Mouse (Mus musculus) gastrocnemius, adult 8-10 months (tissue): ENCODE results near the gene Nlrc5. TPM values are rescaled to one million over a fixed set of nuclear protein-coding genes. Genes with fewer than 3 reads are reported as not detected.
"Not testable (repeated sequence)": the region's sequence is repeated elsewhere in the genome, so short reads cannot be mapped to it uniquely, and the experiment has no call there.

Source experiments
- DNase-seq, 2 experiments: peaks; one replicate each; pipeline ENCODE4 v3.0.0; 2022; ENCODE audit warnings: low spot score in 2 of 2
- total RNA-seq, 4 experiments: library from RNA; stranded (reverse); gene quantifications; 2 replicates each; pipeline ENCODE4 v1.2.4; 2022

Gene Nlrc5
- total RNA-seq, 4 experiments from 2014 or later = 0.44 to 1.1 (median 0.65) TPM

DNA sequence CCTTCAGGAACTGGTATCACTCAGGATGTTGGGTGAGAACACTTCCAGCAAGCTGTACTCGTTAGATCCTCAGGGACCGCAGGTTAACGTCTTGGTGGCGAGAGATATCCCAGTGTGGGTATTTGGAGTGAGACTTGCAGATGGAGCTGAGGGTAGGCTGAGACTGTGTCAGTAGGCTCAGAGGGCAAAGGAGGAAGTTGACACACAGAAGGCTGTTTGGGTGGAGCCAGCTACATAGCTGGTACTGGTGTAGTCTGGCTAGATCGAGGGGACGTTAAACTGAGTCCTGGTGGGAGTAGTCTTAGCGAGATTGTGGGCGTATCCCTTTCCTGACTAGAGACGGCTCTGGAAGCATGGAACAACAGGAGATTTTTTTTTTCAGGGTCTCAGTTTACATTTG, 16.1 kb upstream of the Nlrc5 start:
- DNase-seq = no peak

DNA sequence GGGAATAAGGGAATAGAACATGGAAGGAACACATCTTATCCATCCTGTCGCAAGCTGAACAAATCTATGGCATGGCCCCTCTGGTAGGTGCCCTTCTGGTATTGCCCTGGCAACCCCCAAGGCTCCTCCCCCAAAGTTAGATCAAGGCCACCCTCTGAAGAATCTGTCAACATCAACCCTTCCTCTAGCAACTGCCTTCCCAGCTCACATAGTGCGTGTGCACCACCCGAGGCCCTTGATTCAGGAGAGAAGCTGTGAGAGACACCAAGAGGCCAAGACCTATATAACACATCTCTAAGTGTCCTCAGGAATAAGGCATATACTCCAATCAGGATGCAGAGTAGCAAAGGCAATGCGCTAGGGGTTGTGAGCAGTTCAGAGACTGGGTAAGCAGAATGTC, 11.9 kb upstream of the Nlrc5 start:
- DNase-seq = no peak

DNA sequence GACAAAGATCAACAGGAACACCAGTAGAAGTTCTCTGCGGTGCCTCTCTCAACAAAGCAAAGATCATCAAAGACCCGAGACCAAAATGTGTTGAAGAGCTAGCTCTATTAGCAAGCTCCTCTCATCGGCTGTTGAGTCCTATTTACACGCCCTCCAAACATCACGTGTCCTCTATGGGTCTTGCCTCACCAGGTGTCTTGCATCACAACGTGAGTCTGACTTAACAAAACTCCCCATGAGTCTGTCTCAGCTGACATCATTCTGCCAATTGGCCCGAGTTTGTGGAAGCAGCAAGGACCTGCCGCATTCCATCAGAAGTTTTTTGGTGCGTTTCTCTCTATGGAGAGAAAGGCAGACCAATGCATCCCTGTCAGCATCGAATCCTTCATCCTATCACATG, 6.2 kb upstream of the Nlrc5 start:
- no peak for DNase-seq

DNA sequence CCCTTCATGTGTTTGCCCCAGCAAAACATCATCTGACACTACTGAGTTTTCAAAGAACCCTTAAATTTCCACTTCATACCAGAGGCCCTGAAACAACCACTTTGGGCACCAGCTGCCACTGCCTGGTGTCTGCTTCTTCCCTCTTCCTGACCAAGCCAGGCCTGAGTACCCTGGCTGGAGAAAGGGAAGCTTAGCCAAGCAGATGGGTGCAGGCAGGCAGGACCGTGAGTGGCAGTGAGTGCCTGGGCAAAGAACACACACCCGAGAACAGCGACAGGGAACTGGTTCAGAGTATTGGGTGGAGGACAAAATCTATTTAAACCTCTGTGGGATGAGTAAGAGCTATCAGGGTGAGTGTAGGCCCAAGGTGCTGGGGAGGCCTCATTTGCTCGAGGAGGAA, 5.7 kb upstream of the Nlrc5 start:
- DNase-seq = no peak

DNA sequence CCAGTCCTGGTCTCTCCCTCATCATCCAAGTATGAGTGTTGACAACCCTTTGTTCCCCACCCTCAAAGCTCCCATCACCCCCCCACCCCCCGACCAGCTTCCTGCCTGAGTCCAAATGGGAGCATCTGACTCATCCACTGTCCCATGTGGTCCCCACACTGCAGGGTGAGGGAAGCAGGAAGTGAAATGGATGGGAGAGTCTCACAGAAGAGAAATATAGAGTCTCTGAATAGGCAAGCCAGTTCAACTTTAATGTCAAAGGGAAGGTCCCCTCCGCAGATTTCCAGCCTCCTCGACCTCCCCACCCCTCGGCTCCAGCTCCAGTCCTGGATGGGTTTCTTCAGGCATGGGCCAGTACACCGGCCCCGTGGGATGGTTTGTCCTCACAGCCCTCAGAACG, 4.8 kb upstream of the Nlrc5 start:
- no peak for DNase-seq

DNA sequence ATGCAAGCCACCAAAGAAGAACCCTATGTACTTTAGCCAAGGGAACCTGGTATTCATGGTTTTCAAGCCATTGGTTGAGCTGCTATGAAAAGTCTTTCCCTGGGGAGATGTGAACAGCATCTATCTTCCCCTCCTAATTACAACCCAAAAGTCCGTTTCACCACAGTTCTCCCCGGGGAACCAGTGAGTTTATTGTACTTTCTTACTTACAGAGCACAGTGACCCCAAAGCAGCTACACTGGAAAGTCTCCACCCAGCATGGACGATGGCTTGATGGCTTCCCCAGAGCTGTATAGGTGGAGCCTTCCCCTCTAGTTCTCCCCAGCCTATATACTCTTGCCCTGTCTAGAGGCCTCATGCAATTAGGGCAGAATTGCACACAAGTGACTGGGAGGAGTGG, 1.9 kb upstream of the Nlrc5 start:
- no peak for DNase-seq

DNA sequence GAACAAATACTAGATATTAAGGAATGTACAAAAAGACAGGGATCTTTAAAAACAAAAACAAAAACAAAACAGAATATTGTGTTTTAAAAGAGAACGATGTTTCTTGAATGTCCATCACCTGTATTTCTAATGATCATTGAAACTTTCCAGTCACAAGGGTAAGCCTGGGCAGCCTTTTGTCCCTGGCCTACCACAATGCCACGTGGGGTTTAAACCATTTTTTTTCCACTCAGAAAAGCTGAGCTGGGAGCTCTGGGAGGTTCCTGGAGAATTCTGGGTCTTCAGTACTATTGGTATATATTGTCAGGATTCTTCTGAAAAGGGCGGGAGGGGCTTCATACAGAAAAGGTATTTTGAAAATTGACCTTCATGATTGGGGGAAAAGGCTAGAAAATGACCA, 802 bp downstream of the Nlrc5 start:
- no peak for DNase-seq

DNA sequence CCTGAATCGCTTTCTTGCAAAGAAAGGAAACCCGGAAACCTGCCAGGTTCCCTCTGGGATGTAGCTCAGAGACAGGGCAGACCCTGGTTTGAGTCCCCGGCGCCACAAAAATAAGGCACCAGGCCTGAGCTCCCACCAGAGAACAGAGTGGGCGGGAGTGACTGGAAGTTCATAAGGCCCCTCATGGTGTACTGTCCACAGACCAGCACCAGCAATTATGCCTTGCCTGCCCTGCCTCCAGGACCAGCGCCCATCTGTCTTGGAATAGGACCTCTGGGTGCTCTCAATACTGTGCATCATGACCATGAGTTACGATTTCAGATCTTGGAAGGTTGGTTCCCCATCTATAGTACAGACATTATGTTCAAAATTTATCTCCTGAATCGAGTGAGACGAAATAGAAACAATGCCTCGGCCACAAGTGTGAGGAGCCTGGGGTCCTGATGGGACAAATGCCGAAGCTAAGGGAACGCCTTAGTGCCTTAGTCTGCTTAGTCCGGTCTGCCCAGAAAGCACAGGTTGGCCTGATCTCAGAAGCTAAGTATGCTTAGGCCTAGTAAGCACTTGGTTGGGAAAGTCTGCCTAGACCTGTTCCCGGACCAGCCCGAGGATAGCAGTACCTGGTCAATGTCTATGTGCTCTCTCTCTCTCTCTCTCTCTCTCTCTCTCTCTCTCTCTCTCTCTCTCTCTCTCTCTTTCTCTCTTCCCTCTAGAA, 1.4 kb downstream of the Nlrc5 start:
- no peak for DNase-seq

DNA sequence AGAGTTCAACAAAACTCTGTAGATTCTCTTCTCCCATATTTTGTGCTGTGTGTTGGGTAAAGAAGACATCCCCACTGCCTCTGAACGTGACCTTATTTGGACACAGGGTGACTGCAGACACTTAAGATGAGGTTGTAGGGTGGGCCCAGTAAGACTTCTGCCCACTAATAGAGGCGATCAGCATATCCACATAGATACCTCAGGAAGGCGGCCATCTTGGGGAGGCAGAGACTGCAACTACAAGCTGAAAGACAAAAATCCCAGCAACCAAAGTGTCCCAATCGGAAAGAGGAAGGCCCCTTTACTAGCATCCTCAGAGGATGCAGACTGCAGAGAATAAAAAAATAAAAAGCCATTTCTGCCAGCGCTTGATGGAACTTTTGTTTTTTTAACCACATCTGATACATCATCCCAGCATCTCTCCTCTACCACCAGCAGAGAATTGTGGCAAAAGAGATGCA, 2.0 kb downstream of the Nlrc5 start:
- no peak for DNase-seq

DNA sequence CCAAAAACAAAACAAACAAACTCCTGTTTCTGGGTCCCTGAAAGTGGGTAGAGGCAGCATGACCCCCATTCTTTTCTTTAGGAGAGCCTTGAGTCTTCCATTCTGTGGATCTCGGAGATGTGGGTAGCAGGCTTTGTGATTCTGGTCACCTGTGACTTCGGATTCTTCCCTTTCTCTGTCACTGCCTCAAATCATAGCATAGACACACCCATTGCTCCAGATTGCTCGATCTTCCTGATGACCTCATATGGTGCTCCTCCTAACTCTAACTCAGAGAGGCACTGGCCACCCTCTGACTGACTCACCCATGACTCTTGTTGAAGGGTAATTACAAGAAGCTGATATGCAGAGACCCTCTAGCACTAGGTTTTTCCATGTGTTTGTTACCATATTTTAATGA, 2.7 kb downstream of the Nlrc5 start:
- DNase-seq = no peak

DNA sequence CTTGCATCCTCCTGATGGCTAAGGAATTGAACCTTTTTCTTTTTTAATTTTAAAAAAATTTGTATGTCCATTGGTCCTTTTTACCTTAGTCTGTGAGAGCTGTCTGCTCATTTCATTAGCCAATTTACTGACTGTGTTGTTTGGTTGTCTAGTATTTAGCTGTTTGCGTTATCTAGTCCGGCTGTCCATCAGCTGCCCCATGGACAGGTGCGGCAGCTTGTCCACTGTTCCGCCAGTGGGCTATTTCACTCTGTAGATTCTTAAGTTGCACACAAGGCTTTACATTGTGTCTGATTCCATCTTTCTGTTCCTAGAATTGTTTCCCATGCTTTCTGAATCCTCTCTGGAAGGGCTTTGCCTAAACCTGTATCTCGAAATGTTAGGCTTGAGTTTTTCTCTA, 4.5 kb downstream of the Nlrc5 start:
- DNase-seq = no peak

DNA sequence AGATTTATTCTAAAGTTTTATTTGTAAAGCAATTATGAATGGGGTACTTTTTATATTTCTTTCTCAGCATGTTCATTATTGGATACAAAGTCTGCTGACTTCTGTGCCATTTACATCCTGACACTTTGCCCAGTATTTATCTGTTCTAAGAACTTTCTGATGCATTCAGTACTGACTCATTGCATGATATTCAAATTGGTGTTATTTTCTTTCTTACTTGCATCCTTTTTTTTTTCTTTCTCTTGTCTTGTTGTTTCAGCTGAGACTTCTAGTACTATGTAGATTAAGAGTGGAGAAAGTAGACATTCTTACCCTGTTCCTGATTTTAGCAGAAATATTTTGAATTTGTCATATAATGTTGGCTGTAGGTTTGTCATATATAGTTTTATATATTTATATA, 5.5 kb downstream of the Nlrc5 start:
- DNase-seq = no peak

DNA sequence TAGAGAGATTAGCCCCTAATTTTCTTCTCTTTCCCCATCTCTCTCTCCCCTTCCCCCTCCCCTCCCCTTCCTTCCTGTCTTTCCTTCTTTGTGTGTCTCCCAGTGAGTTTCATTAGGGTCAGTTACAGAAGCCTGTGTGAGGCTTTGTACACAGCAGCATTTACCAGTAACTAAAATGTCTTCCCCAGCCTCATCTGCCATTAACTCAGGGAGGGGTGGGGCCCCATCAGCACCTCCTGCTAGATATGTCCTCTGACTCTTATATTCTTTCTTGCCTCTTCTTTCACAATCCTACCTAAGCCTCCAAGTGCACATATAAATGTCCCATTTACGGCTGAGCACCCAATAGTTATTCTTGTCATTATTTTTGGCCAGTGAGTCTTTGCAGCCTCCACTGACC, 6.2 kb downstream of the Nlrc5 start:
- no peak for DNase-seq

DNA sequence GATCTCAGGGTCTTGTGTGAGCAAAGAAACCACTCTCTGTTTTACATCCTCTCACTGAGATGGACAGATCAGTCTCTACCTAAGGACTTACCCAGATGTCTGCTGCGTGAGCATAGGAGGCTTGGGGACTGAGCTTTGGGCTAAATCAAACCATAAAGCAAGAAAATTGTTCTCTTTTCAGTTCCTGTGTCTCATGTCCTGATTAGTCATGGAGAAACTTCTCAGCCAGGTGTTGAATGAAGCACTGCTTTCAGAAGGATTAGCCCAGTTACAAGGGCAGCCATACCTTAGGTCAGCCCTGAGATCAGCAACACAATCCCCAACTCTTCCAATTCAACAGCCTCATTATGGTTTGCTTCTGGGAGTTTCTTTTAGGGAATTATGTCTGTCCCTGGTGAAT, 7.5 kb downstream of the Nlrc5 start:
- no peak for DNase-seq

DNA sequence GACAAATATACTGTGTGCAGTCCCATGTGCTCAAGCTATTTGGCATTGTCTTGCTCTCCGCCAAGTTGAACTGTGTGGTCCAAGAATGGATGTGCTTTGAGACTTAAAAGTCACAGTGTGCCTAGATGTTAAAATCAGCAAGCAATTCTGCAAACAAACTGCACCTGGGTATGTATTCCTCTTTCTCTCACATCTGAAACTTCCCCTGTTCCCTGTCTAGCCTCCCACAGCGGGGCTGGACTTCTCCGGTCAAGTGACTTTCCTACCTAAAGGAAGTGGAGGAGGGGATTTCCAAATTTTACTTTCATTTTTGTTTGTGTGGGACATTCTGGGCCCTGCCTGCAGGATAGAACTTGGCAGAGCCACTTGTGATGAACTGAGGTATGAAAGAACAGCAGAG, 9.0 kb downstream of the Nlrc5 start:
- no peak for DNase-seq

DNA sequence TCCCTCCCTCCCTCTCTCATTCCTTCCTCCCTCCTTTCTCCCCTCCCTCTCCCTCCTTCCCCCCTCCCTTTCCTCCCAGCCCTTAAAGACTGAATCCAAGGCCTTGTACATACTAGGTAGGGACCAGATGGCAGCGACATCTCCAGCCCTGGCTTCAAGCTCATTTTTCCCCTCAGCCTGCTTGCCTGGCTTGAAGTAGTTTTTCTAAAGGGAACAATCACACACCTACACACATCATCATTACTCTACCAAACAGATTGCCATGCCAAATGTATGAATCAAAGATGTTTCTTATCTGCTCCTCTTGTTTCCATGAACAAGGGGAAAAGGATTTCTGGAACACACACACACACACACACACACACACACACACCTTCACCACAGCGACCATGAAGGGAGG, 10.3 kb downstream of the Nlrc5 start:
- no peak for DNase-seq

DNA sequence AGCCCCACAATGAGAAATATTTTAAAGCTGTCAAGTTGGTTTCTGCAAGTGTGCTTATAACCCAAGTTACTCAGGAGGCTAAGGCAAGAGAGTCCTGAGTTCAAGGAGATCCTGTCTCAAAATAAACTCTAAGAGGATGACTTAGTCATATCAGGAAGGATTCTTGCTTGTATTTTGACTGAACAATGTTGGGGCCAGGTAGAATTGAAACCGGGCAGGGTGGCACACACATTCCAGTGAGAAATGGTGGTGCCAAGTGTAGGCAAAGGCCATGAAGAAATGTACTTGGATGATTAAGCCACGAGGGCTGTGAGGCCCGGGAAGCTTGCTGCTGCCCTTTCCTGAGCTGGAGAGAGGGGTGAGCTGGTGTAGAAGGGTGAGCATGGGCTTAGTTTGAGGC, 13.0 kb downstream of the Nlrc5 start:
- no peak for DNase-seq

DNA sequence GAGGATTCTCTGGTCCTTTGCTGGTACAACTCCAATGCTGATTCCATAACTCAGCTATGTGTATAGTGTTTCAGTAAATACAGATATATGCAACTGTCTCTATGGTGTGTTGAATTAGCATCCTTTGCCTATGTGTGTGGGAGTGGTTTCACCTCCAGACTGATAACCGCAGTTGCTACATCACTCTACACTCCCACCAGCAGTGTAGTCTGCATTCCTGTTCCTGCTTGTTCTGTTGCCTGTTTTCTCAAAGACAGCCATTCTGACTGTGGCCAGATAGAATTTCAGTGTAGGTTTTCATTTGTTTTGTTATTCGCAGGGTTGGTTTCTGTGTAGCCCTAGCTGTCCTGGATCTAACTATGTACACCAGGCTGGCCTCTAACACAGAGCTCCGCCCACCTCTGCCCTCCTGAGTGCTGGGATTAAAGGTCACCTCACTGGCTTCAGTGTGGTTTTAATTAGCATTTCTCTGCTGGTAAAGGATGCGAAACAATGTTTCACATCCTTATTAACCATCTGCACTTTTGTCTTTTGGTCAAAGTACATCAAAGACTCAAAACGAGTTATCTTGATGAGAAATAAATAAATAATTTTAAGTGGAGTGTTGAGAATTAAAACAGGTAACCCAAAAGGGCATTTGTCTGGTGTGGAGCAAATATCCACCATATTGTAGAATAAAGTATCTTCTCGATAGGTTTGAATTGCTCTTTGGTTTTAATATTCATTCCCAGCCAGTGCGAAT, 13.6 kb downstream of the Nlrc5 start:
- no peak for DNase-seq

DNA sequence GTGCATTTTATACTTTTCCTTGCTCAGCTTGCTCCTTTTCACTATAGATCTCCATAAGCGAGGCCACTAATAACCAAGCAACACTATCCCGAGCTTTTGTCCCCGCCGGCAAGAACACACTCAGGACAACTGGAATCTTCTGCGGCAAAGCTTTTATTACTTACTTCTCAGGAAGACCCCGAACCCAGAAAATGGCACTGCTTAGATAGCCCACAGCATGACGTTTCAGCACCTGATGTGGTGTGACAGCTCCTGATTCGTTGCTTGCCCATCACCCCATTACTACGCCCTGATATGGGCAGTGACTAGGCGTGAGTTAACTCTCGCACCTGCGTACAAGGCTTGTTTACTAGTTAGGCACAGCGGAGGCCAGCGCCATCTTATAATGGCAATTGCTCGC, 18.8 kb downstream of the Nlrc5 start:
- not testable (repeated sequence) for DNase-seq

DNA sequence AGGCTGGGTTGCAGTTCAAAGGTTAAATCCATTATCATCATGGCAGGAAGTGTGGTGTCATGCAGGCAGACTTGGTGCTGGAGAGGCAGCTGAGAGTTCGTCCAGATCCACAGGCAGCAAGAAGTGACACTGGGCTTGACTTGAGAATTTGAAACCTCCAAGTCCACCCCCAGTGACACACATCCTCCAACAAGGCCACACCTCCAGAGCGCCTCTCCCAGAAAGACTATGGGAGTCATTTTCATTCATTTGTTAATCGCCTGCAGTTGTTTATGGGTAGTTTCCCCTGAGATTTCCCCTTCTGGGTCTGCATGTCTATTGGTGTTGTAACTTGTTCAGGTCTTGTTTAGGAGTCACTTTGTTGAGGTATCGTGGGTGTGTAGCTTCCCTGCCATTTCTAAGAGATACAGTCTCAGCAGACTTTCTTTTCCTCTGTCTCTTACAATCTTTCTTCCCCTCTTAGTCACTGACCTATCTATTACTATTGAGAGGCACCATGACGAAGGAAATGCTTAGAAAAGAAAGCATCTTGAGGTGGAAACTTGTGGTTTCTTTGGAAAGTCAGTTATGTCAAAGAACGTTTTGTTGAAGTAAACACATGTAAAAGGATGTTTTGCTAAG, 19.8 kb downstream of the Nlrc5 start:
- no peak for DNase-seq

DNA sequence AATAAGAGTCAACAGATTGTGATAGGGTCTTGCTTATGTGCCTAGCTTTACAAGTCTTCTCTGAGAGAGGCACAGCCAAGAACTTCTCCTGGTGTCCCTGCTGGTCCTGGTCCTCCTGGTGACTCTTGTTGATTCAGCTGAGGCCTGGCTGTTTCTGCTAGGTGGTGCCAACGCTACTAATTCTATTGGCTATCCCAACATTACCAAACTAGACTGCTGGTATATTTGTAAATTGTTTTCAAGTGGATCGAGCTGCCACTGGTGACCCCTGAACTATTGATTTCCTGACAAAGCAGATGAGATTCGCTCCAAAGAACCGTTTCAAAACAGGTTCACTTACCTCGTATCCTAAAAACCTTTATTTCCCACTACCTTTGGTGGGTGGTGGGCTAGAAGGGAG, 20.7 kb downstream of the Nlrc5 start:
- DNase-seq = no peak

DNA sequence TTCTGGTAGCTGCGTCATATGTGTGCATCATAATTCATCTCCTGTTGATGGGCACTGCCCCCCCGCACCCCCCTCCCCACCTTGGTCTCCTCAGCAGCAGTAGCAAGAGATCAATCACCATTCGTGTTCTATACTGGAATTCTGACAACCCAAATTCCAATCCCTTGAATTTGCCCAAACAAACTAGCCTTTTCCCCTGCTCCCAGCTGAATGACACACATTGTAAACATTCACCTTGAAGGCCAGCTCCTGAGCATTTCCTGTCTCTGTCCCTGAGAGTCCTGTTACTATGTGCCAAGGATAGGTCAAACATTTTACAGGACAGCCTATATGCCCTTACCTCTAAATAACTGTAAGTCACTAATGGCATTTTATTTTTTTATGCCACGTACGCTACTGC, 21.9 kb downstream of the Nlrc5 start:
- DNase-seq = no peak

DNA sequence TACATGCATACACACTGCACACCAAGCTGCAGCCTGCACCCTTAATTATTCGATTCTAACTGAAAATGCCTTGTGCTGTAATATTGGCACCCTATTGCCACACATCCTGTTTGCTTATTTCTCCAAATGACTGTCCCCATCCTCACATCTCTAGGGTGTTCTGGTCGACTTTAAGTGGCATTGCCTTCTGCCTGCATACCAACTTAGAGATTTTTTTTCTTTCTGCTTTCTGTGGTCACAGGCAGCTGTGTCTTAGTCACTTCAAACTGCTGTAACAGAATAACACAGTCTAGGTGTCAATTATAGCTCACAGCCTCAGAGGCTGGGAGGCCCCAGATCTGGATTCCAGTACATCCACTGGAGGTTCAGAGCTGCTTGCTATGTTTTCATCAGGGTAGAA, 24.4 kb downstream of the Nlrc5 start:
- no peak for DNase-seq
